Mouse (Mus musculus) megakaryocyte-erythroid progenitor cell, adult 5 weeks (primary cell): Measurements from ENCODE around the gene Psmb7. TPM values are rescaled to one million over a fixed set of nuclear protein-coding genes. Genes with fewer than 3 reads are reported as not detected.

ENCODE experiments used
- polyA plus RNA-seq: library from polyadenylated mRNA; stranded (reverse); fragments of >175 nt; gene quantifications from 2 replicates; pipeline ENCODE4 v1.2.3, GENCODE M21; 2012

Gene Psmb7
- 12.7 and 14.7 TPM in 2 replicates for polyA plus RNA-seq

DNA sequence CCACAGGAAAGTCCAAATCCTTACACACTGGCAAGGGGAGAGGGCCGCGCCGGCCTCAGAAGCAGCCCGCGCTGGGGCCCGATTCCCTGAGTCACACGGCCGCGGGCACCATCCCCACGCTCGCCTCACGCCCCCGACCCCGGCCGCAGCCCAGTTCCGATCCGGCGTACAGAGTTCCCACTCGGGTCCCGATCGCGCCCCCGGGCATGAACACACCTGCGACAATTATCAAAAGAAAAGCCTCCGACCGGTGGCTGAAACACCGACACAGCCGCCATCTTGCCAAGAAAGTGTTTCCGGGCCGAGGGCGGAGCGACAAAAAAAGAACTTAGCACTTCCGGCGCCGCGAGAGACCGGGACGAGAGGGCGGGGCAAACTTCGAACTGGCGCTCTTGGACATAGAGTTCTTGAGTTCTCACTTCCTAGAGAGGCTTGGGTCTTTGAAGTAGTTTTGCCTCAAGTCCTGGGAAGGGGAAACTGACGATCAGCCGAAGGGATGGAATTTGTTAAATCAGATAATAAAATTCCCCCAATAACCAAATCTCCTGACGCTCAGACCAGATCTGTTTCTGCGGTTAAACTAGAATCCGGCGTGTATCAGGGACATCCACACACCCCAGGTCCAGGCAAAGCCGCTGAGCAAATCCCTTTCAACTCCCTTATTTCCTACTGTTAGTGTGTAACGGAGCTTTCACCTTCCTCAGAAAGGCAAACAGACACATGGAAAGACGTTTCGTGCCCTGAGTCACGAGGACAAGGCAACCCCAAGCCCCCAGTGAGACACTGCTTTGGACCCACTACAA, at the start of gene Psmb7:
Psmb7 (minus strand) TSS at position 463 of the 803 bp plus-strand sequence.

Other genes starting within 250 kb of the Psmb7 start
- 10.8 and 12.6 TPM in 2 replicates for gene Nek6, start 132.4 kb downstream of the Psmb7 start, polyA plus RNA-seq
- gene Nr5a1, start 70.5 kb upstream of the Psmb7 start, polyA plus RNA-seq, result not detected in 2 replicates